Mouse (Mus musculus) MEL (cell line): ENCODE results near the gene Gm37596.
"Not testable (repeated sequence)": the region's sequence is repeated elsewhere in the genome, so short reads cannot be mapped to it uniquely, and the experiment has no call there.

Experiments used
- CTCF ChIP-seq, 3 experiments: IDR thresholded peaks in 2 of 3; conservative IDR thresholded peaks in 1 of 3; 2 replicates each; pipeline ENCODE4 v1.5.1; 2011 to 2012; ENCODE audit warnings: low read length in 3 of 3, low read depth in 2 of 3, mild to moderate bottlenecking in 2 of 3, improper control_type of control experiment in 1 of 3, inconsistent platforms in 1 of 3, mixed read lengths in 1 of 3, moderate library complexity in 1 of 3; ENCODE audit not compliant: control insufficient read depth in 1 of 3, insufficient read depth in 1 of 3, poor library complexity in 1 of 3, severe bottlenecking in 1 of 3
- EP300 ChIP-seq, 2 experiments: IDR thresholded peaks; 2 replicates each; pipeline ENCODE4 v1.6.1; 2011; ENCODE audit warnings: improper control_type of control experiment in 2 of 2, low read length in 2 of 2, low read depth in 1 of 2, mild to moderate bottlenecking in 1 of 2
- GABPA ChIP-seq: IDR thresholded peaks from 2 replicates; pipeline ENCODE4 v1.6.1; 2012; ENCODE audit warnings: low read depth, mild to moderate bottlenecking, inconsistent platforms, low read length, improper control_type of control experiment, moderate library complexity
- MAFK ChIP-seq: IDR thresholded peaks from 2 replicates; pipeline ENCODE4 v1.6.1; 2011; ENCODE audit warnings: low read depth, mild to moderate bottlenecking, low read length, improper control_type of control experiment, borderline replicate concordance
- MEF2A ChIP-seq: IDR thresholded peaks from 2 replicates; pipeline ENCODE4 v1.6.1; 2014; ENCODE audit warnings: low read depth, mild to moderate bottlenecking, inconsistent platforms, low read length, improper control_type of control experiment; ENCODE audit not compliant: poor library complexity, insufficient replicate concordance, severe bottlenecking; ENCODE audit errors: extremely low read depth
- MYB ChIP-seq: IDR thresholded peaks from 2 replicates; pipeline ENCODE4 v1.6.1; 2011; ENCODE audit warnings: mild to moderate bottlenecking, low read depth, low read length, improper control_type of control experiment
- POLR2A ChIP-seq, 2 experiments: IDR thresholded peaks; 2 replicates each; pipeline ENCODE4 v1.6.1; 2011 to 2012; ENCODE audit warnings: low read length in 2 of 2, mild to moderate bottlenecking in 2 of 2, control low read depth in 1 of 2, improper control_type of control experiment in 1 of 2, low read depth in 1 of 2, moderate library complexity in 1 of 2; ENCODE audit not compliant: control insufficient read depth in 1 of 2, insufficient read depth in 1 of 2, poor library complexity in 1 of 2
- SIN3A ChIP-seq: IDR thresholded peaks from 2 replicates; pipeline ENCODE4 v1.6.1; 2012; ENCODE audit warnings: low read length, improper control_type of control experiment, inconsistent platforms
- TAL1 ChIP-seq: IDR thresholded peaks from 2 replicates; pipeline ENCODE4 v1.6.1; 2012; ENCODE audit warnings: mild to moderate bottlenecking, inconsistent platforms, low read length, moderate library complexity, mixed read lengths
- TBP ChIP-seq: IDR thresholded peaks from 2 replicates; pipeline ENCODE4 v1.8.0; 2011; ENCODE audit warnings: low read depth, low read length, improper control_type of control experiment
- USF1 ChIP-seq: IDR thresholded peaks from 2 replicates; pipeline ENCODE4 v1.6.1; 2014; ENCODE audit warnings: low read depth, mild to moderate bottlenecking, inconsistent platforms, low read length, improper control_type of control experiment, moderate library complexity
- ZC3H11A ChIP-seq: IDR thresholded peaks from 2 replicates; pipeline ENCODE4 v1.6.1; 2012; ENCODE audit warnings: low read depth, mild to moderate bottlenecking, inconsistent platforms, low read length, improper control_type of control experiment
- ZKSCAN1 ChIP-seq: IDR thresholded peaks from 2 replicates; pipeline ENCODE4 v1.6.1; 2012; ENCODE audit warnings: low read depth, mild to moderate bottlenecking, inconsistent platforms, low read length, improper control_type of control experiment, moderate library complexity

DNA sequence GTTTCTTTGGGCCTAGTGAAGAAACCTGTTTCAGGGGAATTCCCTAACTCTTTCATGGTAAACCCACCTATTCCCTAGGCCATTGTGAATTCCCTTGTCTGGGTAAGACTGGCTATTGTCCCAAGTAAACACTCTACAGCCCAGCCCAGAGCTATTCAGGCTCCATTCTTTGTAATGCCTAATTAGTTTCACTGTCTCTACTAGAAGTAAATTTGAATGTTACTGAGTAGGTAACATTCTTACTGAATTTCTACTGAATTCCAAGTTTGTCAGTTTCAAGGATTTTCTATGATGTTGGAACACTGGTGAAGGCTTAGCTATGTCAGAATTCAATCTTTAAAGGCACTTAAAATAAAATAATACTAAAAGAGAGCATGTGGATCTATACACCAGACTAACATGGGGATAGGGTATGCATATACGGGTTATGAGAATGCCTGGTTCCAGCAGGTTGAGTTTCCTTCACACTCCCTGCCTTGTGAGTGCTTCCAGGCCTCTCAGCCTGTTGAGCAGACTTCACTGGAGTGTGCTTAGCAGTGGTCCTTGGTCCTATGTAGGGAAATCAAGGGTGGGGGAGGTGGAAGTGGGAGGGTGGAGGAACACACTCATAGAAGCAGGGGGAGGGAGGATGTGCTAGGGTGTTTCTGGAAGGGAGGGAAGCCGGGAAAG lies 16.2 kb upstream of the Gm37596 start:
- TF ChIP-seq CTCF (IDR thresholded peaks at IDR 0.05 in 2 of 3, conservative IDR thresholded peaks at IDR 0.05 in 1 of 3; ENCODE audit: control insufficient read depth in 1 of 3, insufficient read depth in 1 of 3, low read depth in 2 of 3, low read length in 3 of 3, poor library complexity in 1 of 3, severe bottlenecking in 1 of 3); TAL1; MEF2A; EP300 (IDR thresholded peaks at IDR 0.05; ENCODE audit: low read depth in 1 of 2, low read length in 2 of 2); ZKSCAN1; POLR2A (IDR thresholded peaks at IDR 0.05; ENCODE audit: control insufficient read depth in 1 of 2, insufficient read depth in 1 of 2, low read depth in 1 of 2, low read length in 2 of 2, poor library complexity in 1 of 2); GABPA; USF1; MYB; SIN3A; ZC3H11A; TBP; MAFK: not testable (repeated sequence)
